Mouse (Mus musculus): ENCODE measurements around the gene Sparc. TPM values are rescaled to one million over a fixed set of nuclear protein-coding genes. Genes with fewer than 3 reads are reported as not detected.

The Sparc gene
- polyA plus RNA-seq, 1 experiment from 2014 or later, result 1,391 TPM

DNA sequence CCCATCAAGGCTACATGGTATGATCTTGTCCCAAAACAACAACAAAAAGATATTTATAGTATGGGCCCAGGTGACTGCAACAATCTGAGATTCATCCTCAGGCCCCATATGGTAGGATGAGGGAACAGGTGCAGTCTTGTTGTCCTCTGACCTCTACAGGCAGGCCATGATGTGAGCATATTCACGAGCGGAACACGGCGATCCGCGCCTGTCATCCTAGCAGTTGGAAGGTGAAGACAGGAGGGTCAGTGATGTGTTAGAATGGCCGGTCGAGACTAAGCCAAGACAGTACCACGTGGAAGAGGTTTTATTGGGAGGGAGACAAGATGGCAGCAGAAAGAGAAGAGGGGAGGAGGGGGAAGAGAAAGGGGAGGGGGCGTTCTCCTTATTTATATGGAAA lies 41.7 kb upstream of the Sparc start:
- H3K4me2 ChIP-seq (ENCODE audit: low read length), result no peak overlapping the region
- H3K4me3 ChIP-seq (ENCODE audit: low read depth, low read length), result no peak overlapping the region
- H3K27me3 ChIP-seq (replicated peaks; ENCODE audit: control insufficient read depth, insufficient read depth, low read length), result no peaks in the 10 kb centered on the region
- DNase-seq (ENCODE audit: low spot score), result no peak
- WGBS, result 84% methylated on average over 10 of the region's 10 CpGs
- ATAC-seq (replicated peaks; ENCODE audit: low FRiP score, low TSS enrichment, low read depth), result no peak
- peak overlapping the region; percentile 57; the same call in 1 of the 2 replicates for H3K27ac ChIP-seq (ENCODE audit: low read depth)
- H3K9ac ChIP-seq (ENCODE audit: low read length), result no peak overlapping the region
- peaks cover 14% of the 10 kb centered on the region for H3K4me1 ChIP-seq (replicated peaks; ENCODE audit: control insufficient read depth, insufficient read depth, low read length)
- no peaks in the 10 kb centered on the region for H3K36me3 ChIP-seq (ENCODE audit: control insufficient read depth, insufficient read depth, low read length)
- no peaks in the 10 kb centered on the region for H3K9me3 ChIP-seq (ENCODE audit: control insufficient read depth, low read length)

DNA sequence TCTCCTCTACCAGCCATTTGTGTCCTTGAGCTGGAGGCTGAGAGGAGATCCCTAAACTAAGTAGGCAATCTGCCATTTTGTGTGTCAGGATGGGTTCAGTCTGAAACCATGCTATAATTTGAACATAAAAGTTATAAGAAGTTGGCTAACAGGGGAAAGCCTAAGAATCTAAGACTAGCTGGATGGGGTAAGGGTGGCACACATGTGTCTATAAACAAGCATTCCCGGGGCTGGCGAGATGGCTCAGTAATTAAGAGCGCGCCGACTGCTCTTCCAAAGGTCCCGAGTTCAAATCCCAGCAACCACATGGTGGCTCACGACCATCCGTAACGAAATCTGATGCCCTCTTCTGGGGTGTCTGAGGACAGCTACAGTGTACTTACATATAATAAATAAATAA lies 39.2 kb upstream of the Sparc start:
- 92% methylated on average over 9 of the region's 9 CpGs for WGBS
- H3K4me1 ChIP-seq (replicated peaks; ENCODE audit: control insufficient read depth, insufficient read depth, low read length), result peaks cover 9% of the 10 kb centered on the region
- ATAC-seq (replicated peaks; ENCODE audit: low FRiP score, low TSS enrichment, low read depth), result no peak

GRCm38 (mm10) chr11:55461019-55461645 lies 38.1 kb upstream of the Sparc start, which contains the start of gene Atox1:
TSS of gene Atox1 (minus strand) at chr11:55461239.
- H3K36me3 ChIP-seq (ENCODE audit: control insufficient read depth, insufficient read depth, low read length), result 0 out of 2 replicates have a peak, but pooled peaks cover 5% of the 10 kb centered on the region
- no peaks in the 10 kb centered on the region for H3K27me3 ChIP-seq (replicated peaks; ENCODE audit: control insufficient read depth, insufficient read depth, low read length)
- peak within 1 kb of the TSS; percentile 79 for H3K4me3 ChIP-seq (ENCODE audit: low read depth, low read length)
- H3K27ac ChIP-seq (ENCODE audit: low read depth), result peak within 1 kb of the TSS; percentile 83
- ATAC-seq (replicated peaks; ENCODE audit: low FRiP score, low TSS enrichment, low read depth) (peak; percentile 95), DNase-seq (ENCODE audit: low spot score) (peak; percentile 92)
- no peaks in the 10 kb centered on the region for H3K9me3 ChIP-seq (ENCODE audit: control insufficient read depth, low read length)
- WGBS, result under 1% methylated on average over 36 of the region's 36 CpGs
- peaks cover 9% of the 10 kb centered on the region for H3K4me1 ChIP-seq (replicated peaks; ENCODE audit: control insufficient read depth, insufficient read depth, low read length)
- peak within 1 kb of the TSS; percentile 59 for H3K9ac ChIP-seq (ENCODE audit: low read length)
- peak within 1 kb of the TSS; percentile 90 for H3K4me2 ChIP-seq (ENCODE audit: low read length)

More for the DNA sequence above, 39.2 kb upstream of the Sparc start:
- Histone ChIP-seq H3K9me3 (ENCODE audit: control insufficient read depth, low read length) (no peaks in the 10 kb centered on the region), H3K36me3 (ENCODE audit: control insufficient read depth, insufficient read depth, low read length) (0 out of 2 replicates have a peak, but pooled peaks cover 5% of the 10 kb centered on the region), H3K27me3 (replicated peaks; ENCODE audit: control insufficient read depth, insufficient read depth, low read length) (no peaks in the 10 kb centered on the region), H3K9ac (ENCODE audit: low read length) (no peak overlapping the region), H3K4me2 (ENCODE audit: low read length) (no peak overlapping the region), H3K27ac (ENCODE audit: low read depth) (no peak overlapping the region), H3K4me3 (ENCODE audit: low read depth, low read length) (no peak overlapping the region)
- DNase-seq (ENCODE audit: low spot score), result no peak

- WGBS, result under 1% methylated on average over 17 of the region's 17 CpGs
- 0 out of 2 replicates have a peak, but pooled peaks cover 5% of the 10 kb centered on the region for H3K36me3 ChIP-seq (ENCODE audit: control insufficient read depth, insufficient read depth, low read length)
Measured at GRCm38 (mm10) chr11:55460559-55461018, 37.6 kb upstream of the Sparc start.

GRCm38 (mm10) chr11:55459850-55460558 lies 37.0 kb upstream of the Sparc start:
- Histone ChIP-seq H3K27me3 (replicated peaks; ENCODE audit: control insufficient read depth, insufficient read depth, low read length) (no peaks in the 10 kb centered on the region), H3K9ac (ENCODE audit: low read length) (peak overlapping the region; percentile 59), H3K4me3 (ENCODE audit: low read depth, low read length) (peak overlapping the region; percentile 79), H3K27ac (ENCODE audit: low read depth) (peak overlapping the region; percentile 57), H3K9me3 (ENCODE audit: control insufficient read depth, low read length) (no peaks in the 10 kb centered on the region), H3K36me3 (ENCODE audit: control insufficient read depth, insufficient read depth, low read length) (0 out of 2 replicates have a peak, but pooled peaks cover 5% of the 10 kb centered on the region), H3K4me2 (ENCODE audit: low read length) (peak overlapping the region; percentile 90), H3K4me1 (replicated peaks; ENCODE audit: control insufficient read depth, insufficient read depth, low read length) (peaks cover 9% of the 10 kb centered on the region)
- DNase-seq (ENCODE audit: low spot score) (no peak), ATAC-seq (replicated peaks; ENCODE audit: low FRiP score, low TSS enrichment, low read depth) (no peak)
- 19% methylated on average over 3 of the region's 3 CpGs for WGBS

More at GRCm38 (mm10) chr11:55460559-55461018, 37.6 kb upstream of the Sparc start:
- Histone ChIP-seq H3K27ac (ENCODE audit: low read depth) (peak overlapping the region; percentile 57), H3K9me3 (ENCODE audit: control insufficient read depth, low read length) (no peaks in the 10 kb centered on the region), H3K4me1 (replicated peaks; ENCODE audit: control insufficient read depth, insufficient read depth, low read length) (peaks cover 9% of the 10 kb centered on the region), H3K4me3 (ENCODE audit: low read depth, low read length) (peak overlapping the region; percentile 79), H3K27me3 (replicated peaks; ENCODE audit: control insufficient read depth, insufficient read depth, low read length) (no peaks in the 10 kb centered on the region), H3K9ac (ENCODE audit: low read length) (peak overlapping the region; percentile 59), H3K4me2 (ENCODE audit: low read length) (peak overlapping the region; percentile 90)
- ATAC-seq (replicated peaks; ENCODE audit: low FRiP score, low TSS enrichment, low read depth), result peak; percentile 56
- peak; percentile 69 for DNase-seq (ENCODE audit: low spot score)

- Histone ChIP-seq H3K4me3 (ENCODE audit: low read depth, low read length) (no peak overlapping the region), H3K36me3 (ENCODE audit: control insufficient read depth, insufficient read depth, low read length) (0 out of 2 replicates have a peak, but pooled peaks cover 5% of the 10 kb centered on the region), H3K4me2 (ENCODE audit: low read length) (no peak overlapping the region), H3K4me1 (replicated peaks; ENCODE audit: control insufficient read depth, insufficient read depth, low read length) (peaks cover 9% of the 10 kb centered on the region), H3K27me3 (replicated peaks; ENCODE audit: control insufficient read depth, insufficient read depth, low read length) (no peaks in the 10 kb centered on the region), H3K27ac (ENCODE audit: low read depth) (no peak overlapping the region), H3K9me3 (ENCODE audit: control insufficient read depth, low read length) (no peaks in the 10 kb centered on the region), H3K9ac (ENCODE audit: low read length) (no peak overlapping the region)
- ATAC-seq (replicated peaks; ENCODE audit: low FRiP score, low TSS enrichment, low read depth) (no peak), DNase-seq (ENCODE audit: low spot score) (no peak)
- 53% methylated on average over 4 of the region's 4 CpGs for WGBS
Measured at GRCm38 (mm10) chr11:55458501-55458900, 35.5 kb upstream of the Sparc start.

- no peak overlapping the region for H3K4me2 ChIP-seq (ENCODE audit: low read length)
- 58% methylated on average over 2 of the region's 2 CpGs for WGBS
- no peaks in the 10 kb centered on the region for H3K27me3 ChIP-seq (replicated peaks; ENCODE audit: control insufficient read depth, insufficient read depth, low read length)
- peaks cover 22% of the 10 kb centered on the region for H3K36me3 ChIP-seq (ENCODE audit: control insufficient read depth, insufficient read depth, low read length)
- H3K9ac ChIP-seq (ENCODE audit: low read length), result no peak overlapping the region
- DNase-seq (ENCODE audit: low spot score), result no peak
- peaks cover 7% of the 10 kb centered on the region for H3K4me1 ChIP-seq (replicated peaks; ENCODE audit: control insufficient read depth, insufficient read depth, low read length)
- H3K9me3 ChIP-seq (ENCODE audit: control insufficient read depth, low read length), result no peaks in the 10 kb centered on the region
- no peak overlapping the region for H3K27ac ChIP-seq (ENCODE audit: low read depth)
- no peak overlapping the region for H3K4me3 ChIP-seq (ENCODE audit: low read depth, low read length)
- ATAC-seq (replicated peaks; ENCODE audit: low FRiP score, low TSS enrichment, low read depth), result no peak
Measured at GRCm38 (mm10) chr11:55455166-55455565, 32.2 kb upstream of the Sparc start.

- no peaks in the 10 kb centered on the region for H3K4me1 ChIP-seq (replicated peaks; ENCODE audit: control insufficient read depth, insufficient read depth, low read length)
- H3K9ac ChIP-seq (ENCODE audit: low read length), result no peak overlapping the region
- peaks cover 38% of the 10 kb centered on the region for H3K36me3 ChIP-seq (ENCODE audit: control insufficient read depth, insufficient read depth, low read length)
- no peak overlapping the region for H3K4me2 ChIP-seq (ENCODE audit: low read length)
- H3K9me3 ChIP-seq (ENCODE audit: control insufficient read depth, low read length), result no peaks in the 10 kb centered on the region
- WGBS, result 94% methylated on average over 4 of the region's 4 CpGs
- DNase-seq (ENCODE audit: low spot score) (no peak), ATAC-seq (replicated peaks; ENCODE audit: low FRiP score, low TSS enrichment, low read depth) (no peak)
- no peak overlapping the region for H3K27ac ChIP-seq (ENCODE audit: low read depth)
- H3K4me3 ChIP-seq (ENCODE audit: low read depth, low read length), result no peak overlapping the region
- no peaks in the 10 kb centered on the region for H3K27me3 ChIP-seq (replicated peaks; ENCODE audit: control insufficient read depth, insufficient read depth, low read length)
Measured at GRCm38 (mm10) chr11:55453640-55454039, 30.7 kb upstream of the Sparc start.

Measured in intestine, embryonic 14.5 days (tissue).